Mouse (Mus musculus) spleen, postnatal 14 days (tissue): Measurements from ENCODE around the gene Sh2b3.
"Not testable (repeated sequence)": the region's sequence is repeated elsewhere in the genome, so short reads cannot be mapped to it uniquely, and the experiment has no call there.

Experiments
- DNase-seq, 2 experiments: peaks; one replicate each; pipeline ENCODE4 v3.0.0; 2021 to 2022; ENCODE audit warnings: low spot score in 2 of 2

The Sh2b3 gene

DNA sequence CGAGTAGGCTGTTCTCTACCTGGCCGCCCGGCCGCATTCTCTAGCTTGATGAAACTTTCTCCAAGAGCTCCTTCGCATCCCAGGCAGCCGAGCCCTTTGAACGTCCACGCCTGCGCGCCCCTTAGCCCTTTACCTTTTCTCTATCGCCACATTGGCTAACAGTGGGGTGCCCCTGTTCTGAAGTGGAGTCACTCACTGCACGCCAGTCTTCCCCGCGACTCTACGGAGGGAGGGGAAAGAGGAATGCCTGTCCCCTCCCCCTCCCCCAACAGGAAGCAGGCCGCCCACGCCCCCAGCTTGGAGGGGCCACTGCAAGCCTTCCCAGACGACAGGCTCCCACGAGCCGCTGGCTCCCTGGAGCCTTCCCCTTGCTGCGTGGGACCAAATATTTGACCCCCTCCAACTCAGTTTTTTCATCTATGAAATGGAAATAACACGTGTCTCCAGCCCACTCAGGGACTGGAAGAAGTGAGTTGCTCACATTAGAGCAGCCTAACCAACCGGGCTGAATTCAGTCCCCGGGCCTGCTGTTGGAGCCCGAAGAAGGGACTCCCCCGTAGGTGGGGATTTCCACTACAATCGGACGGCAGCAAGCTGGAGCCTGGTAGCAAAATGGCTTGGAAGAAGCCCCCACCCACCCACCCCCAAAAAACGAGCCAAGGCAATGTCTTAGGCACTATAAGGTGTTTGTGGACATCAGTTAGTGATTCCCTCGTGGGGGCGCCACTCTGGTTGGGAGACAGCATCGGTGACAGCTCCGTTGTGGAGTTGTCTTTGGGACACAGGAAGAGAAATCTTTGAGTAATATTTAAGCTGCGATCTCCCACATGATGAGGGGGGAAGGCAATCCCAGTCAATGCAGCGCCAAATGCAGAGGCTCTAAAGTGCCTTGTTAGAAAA, at the start of gene Sh2b3:
Gene Sh2b3, minus strand, starts transcription at position 206 of the 900 bp plus-strand sequence.
- DNase-seq, result peak in 1 of 2 experiments; percentile 38

DNA sequence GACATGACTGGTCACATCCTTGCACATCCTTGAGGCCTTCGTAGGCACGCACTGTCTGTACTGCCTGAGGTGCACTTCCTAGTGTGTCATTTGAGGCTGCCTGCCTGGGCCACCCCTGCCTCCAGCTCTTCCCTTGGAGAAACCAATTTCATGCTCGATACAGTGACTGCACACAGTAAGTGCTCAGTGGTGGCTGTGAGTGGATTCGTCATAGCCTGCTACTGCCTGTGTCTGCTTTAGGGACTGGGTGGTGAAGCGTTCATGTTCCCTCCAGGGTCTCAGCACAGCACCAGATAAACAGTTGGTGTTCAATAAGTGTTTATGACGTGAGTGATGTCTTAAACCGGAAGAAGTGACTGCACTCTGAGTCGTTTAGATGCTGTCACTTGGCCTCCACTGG, 45.9 kb upstream of the Sh2b3 start:
- no peak for DNase-seq

DNA sequence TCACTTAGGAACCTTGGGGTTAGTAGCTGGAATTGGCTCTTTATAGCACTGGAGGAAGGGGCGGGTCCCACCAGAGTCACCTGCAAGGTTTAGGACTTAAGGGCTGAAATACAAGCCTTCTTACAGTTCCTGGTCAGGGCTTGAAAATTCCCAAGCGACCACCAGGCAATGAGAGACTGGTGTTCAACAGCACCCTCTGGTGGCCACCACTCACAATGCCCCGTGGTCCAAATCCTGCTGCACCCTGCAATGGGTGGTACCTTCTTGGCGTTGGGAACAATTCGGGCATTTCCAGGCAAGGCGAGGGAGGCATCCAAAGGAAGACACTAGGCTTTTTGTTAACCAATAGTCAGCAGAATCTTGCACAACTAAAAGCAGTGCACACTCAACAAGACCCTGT, 41.8 kb upstream of the Sh2b3 start:
- DNase-seq, result peak in 1 of 2 experiments; percentile 33

DNA sequence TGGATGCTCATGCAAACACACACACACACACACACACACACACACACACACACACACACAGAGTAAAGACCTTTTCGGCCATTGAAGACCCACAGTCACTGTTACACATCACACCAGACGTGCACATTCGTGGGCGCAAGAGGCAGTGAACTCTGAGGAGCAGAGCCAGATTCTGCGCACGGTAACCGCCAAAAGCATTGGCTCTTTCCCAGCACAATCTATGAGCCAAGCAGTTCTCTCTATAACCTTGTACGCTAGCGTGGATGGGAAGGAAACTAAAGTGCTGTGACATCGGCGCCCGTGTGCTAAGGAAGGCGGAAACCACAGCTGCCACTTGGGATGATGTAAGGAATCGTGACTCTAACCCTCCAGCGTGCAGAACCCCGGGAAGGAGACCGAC, 41.3 kb upstream of the Sh2b3 start:
- DNase-seq, result no peak

DNA sequence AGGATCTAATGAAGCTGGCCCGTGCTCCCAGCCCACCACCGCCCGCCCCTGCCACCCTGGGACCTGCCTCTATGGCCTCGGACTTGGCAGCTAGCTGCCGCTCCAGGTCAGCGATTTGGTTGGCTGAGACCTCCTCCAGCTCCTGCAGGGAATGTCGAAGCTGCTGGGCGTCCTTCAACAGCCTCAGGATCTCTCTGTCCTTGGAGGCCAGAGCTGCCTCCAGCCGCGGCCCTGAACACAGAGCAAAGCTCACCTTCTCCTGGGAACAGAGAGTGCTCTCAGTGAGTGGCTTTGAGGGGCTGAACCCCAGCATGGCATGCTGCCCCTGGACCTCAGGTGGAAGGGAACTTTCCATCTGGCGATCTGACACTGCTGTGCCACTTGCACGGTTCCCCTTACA, 39.5 kb upstream of the Sh2b3 start:
- no peak for DNase-seq

DNA sequence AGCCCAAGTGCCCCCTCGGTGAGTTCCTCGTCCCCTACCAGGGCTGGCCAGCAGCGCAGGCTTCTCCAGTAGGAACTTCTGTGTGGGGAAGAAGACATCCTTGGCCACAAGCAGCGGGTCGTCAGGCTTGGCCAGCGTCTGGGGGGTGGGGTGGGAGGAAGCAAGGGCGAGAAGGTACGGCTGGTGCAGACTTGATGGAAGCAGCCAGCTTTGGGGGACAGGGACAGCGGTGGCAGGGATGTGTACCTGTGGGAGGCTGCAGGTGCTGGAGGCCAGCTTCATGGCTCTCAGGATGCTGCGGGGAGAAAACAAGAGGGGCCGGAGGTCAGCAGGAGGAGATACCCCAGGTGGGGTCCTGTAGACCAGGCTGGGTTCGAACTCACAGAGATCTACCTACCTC, 37.6 kb upstream of the Sh2b3 start:
- DNase-seq, result no peak

DNA sequence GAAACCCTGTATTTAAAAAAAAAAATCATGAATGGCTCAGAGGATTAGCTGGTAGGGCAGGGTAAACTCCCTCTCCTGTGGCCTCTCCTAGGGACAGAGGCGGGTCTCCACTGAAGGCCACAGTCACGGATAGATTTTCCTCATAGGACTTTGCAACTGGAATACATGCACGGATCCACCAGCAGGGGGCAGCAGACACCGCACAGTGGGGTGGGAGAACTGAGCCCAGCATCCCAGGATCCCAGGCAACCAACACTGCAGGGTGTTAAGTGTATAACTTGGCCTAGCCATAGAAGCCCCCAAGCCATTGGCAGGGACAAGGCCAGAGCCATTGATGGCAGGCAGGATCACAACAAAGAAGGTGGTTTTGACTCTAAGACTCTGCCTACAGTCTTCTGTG, 34.7 kb upstream of the Sh2b3 start:
- peak; percentile 29 to 52 for DNase-seq

DNA sequence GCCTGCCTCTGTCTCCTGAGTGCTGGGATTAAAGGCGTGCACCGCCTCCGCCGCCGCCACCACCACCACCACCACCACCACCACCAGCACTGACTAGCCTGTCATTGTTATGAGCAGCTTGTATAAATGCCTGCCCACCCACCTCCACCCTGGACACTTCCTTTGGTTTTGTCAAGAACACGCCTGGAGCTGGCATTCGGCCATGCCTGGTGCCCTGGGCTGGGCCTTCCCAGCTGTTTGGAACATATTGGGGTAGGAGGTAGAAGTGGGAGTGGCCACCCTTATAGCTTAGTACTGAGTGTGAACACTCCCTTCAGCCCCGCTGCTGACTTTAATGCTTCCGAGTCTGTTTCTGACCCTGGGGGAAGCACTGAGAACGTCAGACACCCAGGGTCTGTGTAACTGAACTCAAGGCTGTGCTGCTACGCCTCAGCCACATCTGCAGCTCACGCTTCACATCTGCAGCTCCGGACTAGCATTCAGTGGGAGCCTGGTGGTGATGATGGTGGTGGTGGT, 34.1 kb upstream of the Sh2b3 start:
- no peak for DNase-seq

DNA sequence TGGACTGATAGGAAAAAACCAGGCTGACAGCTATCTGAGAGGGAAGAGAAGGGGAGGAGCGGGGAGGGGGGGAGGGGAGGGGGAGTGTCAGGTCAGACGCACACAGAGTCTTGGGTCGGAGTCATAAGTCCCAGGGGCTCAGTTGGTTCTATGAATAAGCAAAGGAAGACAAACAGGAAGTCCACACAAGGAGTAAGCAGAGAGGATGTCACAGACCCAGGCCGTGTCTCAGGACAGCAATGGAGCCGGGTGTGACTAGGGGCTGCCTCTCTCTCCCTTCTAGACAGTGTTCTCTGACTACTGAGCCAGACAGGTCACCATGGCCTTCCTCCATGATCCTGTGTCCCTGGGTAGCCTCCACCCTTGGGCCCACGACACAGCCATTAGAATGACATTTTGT, 33.4 kb upstream of the Sh2b3 start:
- DNase-seq, result no peak

DNA sequence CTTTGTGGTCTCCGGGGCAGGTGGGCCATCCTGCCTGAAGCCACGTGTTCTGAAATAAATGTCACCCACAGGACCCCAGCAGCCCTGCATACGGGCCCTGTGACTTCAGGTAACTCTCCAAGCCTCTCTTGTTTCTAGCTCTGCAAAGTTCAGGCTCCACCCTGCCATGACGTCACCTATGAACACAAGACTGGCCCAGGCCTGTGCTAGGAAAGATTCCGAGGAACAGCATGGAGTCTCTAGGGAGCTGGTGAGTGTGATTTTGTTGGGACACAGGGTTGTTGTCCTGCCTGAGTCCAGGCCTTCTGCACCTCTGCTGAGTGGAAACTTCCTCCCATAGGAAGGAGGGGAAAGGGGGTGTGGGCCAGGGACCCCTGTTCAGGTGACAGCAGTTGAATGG, 30.5 kb upstream of the Sh2b3 start:
- no peak for DNase-seq

DNA sequence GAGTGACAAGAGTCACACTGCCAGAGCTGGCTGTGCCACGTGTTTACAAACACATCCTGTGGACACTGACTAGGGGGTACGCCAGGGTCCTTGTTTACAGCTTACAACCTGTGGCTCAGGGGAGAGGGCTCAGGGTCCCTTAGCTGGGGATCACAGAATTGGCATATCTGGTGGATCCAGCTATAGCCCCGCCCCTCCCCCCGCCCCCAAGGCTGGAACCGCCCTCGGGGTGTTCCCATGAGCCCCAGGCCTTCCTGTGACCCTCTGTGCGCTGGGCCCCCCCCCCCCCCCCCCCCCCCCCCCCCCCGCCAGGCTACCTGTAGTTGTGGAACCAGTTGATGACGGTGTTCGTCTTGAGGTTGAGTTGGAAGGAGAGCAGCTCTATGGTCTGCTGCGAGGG, 26.9 kb upstream of the Sh2b3 start:
- DNase-seq, result no peak

DNA sequence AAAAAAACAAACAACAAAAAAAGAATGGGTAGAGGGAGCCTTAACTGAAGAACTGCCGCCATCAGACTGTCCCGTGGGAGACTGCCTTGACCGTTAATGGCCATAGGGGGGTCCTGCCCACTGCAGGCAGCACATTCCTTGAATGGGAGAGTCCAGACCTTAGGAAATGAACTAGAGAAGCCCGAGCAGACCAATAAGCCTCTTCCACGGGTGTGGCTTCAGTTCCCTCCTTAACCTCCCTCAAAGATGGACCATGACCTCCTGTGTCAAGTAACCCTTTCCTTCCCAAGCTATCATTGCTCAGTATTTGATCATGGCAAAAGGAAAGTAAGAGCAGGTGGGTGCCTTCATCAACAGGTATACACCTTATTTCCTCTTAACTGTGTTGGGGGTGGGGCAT, 24.5 kb upstream of the Sh2b3 start:
- no peak for DNase-seq

DNA sequence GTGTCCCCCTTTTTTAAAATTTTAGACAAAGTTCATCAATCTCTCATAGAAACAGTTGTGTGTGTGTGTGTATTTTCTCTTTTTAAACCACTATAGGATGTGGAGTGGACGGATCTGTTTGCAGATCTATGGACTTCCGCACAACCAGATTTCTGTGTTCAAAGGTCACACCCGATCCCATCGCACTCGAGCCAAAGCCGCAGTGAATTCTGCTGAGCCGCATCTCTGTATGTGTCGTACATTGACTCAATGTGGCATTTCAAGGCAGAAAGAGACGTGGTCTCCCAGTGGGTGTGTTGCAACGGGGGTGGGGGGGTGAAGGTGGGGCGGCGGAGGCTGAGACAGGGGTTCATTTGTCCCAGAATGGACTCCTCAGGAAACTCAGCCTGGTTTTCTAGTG, 21.0 kb upstream of the Sh2b3 start:
- DNase-seq, result no peak

DNA sequence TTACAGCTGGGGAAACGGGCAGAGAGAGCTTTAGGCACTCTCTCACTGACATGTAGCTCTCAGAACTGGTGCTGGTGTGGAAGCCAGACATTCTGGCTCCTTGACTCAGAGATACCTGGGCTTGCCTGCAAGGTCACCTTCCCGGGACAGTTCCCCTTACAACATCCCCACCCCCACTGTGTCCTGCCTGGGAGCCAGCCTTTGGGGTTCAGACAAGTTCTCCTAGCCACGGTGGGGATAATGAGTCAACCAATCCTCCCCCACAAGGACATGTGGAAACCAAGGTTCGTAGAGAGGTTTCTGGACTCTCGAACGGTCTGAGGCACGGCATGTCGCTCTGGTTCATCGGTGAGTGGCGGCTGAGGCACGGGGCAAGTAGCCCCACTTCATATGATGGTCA, 19.3 kb upstream of the Sh2b3 start:
- no peak for DNase-seq

DNA sequence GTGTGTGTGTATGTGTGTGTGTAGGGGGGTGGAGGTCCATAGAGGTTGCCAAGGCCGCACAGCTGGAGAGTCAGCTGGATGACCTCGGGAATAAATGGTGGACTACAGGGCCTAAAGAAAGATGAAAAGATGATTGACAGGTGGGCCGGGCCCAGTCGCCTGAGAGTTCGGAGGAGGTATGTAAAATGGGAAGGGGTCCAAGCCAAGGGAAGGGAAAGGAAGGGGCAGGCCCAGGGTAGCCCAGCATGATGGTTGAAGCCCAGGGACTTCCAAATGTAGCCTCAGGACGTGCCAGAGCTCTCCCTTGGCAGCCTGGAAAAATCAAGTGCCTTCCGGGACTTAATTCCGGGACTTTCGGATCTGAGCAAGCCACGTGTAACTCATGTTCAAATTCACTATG, 17.3 kb upstream of the Sh2b3 start:
- no peak for DNase-seq

DNA sequence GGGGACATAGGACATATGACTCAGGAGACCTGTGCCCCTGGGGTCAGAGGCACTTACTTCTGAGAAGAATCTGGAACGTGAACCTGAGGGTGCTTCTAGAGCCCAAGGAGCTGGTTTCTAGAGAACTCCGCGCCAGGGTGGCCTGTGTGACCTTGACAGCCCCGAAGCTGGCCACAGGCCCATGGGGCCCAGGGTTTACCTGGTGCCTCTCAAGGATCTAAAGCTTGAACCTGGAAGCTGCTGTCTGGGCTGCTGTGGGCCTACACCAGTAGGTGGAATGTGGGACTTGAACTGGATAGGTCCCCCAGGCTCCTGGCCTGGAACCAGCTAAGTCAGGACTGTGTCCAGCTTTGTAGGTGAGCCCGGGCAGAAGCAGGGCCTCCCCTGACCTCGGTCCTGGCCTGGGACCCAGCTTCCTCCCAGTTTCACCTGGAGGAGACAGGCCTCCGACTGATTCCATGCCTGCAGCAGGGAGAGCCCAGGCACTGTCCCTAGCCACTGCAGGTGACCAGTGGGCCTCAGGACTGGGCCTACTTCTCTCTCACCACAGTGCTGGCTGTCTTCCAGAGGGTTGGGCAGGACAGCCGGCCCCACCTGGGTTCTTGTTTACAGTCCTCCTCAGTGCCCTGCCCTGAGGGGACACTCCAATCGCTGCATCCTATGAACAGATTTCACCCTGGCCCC, 16.1 kb upstream of the Sh2b3 start:
- DNase-seq, result no peak

DNA sequence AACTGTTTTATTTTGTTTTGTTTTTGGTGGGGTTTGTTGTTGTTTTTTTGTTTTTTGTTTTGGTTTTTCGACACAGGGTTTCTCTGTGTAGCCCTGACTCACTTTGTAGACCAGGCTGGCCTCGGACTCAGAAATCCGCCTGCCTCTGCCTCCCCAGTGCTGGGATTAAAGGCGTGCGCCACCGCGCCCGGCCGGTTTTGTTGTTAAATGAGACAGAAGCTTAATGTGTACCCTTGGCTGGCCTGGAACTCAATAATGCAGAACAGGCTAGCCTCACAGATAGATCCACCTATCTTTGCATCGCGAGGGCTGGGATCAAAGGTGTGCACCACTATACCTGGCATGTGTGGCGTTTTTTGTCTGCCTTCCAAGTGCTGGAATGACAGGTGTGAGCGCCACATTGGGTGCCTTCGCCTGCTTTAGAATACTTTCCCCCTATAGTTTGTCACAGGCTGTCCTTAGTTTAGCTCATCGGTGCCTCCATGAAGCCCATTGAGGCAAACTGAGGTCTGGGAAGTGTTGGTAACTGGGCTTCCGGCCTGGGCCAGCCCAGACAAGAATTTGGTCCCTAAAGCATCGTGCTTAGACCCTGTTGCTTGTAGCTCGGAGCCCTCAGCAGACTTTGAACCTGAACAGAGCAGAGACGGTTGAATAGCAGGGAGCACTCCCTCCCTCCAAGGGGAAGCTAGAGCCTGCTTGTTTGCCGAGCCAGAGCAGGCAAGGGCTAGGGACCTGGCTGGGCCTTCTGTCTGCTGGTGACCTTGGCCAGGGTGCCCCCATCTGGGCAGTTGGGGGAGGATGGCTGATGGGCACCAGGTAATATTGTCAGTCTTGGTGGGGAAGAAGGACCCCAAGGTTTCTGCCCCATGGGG, 12.3 kb upstream of the Sh2b3 start:
- no peak for DNase-seq

DNA sequence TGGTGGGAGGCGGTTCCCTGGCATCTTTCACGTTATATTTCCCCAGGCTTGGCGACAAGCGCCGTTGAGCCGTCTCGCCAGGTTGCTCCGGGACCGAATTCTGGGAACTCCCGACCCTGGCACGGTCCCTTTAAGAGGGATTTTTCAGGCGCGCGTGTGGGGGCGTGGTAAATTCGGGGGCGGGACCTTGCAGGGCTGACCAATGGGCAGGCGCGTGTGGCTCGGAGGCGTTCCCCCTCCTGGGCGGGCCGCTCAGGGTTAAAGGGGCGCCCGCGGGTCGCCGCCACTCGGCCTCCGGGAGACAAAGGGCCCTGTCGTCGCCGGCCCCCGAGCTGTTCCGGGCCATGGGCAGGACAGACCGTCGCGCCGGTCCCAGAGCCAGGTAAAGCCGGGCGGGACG, 11.3 kb upstream of the Sh2b3 start, which contains the start of gene Pheta1:
Gene Pheta1, plus strand, starts transcription at position 242 of the 400 bp plus-strand sequence.
- peak; percentile 81 to 87 for DNase-seq

DNA sequence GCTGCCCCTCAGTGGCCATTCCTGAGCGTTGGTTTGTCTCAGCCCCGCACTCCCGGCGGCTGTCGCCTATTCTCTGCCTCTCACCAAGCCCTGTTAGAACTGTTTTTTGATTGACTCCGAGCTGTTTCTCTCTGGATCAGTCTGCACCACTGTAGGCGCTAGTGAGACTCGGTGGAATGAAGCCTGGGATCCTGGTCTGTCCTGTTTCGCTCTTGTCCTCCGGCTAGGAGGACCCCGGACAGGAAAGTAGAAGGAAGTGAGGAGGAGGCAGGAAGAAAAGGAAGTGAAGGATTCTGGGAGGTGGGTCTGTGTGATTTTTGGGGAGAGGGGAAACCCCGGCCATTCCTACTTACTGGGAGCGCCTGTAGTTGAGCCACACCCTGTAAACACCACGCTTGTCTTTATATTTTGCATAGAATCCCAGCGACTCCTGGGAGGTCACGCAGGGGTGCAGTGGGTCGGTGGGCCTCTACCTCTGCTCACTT, 10.6 kb upstream of the Sh2b3 start:
- DNase-seq, result no peak

DNA sequence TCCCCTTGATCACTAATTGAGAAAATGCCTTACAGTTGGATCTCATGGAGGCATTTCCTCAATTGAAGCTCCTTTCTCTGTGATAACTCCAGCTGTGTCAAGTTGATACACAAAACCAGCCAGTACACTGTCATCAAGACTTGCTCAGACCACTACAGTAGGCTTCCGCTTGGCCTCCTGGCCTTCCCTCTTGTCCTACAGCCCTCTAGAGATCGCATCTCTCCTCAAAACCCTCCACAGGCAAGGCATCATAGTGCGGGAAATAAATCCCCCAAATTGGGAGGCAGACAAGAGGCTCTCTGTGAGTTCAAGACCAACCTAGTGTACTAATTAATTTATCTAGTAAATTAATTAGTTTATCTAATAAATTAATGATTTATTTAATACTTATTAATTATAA, 9.8 kb upstream of the Sh2b3 start:
- not testable (repeated sequence) for DNase-seq

DNA sequence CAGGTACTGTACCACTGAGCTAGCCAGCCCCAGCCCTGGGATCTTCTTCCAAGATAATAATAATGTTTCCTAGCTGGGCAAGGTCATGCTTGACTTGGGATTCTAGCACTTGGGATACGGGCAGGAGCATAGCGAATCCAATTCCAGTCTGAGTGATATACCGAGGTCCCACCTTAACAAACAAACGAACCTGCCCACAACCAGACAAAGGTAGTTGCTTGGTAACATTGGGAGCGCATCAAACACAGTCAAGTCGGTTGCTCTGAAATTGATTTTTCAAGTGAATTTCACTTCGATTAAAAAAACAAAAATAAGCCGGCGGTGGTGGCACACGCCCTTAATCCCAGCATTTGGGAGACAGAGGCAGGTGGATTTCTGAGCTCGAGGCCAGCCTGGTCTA, 8.9 kb upstream of the Sh2b3 start:
- no peak for DNase-seq

DNA sequence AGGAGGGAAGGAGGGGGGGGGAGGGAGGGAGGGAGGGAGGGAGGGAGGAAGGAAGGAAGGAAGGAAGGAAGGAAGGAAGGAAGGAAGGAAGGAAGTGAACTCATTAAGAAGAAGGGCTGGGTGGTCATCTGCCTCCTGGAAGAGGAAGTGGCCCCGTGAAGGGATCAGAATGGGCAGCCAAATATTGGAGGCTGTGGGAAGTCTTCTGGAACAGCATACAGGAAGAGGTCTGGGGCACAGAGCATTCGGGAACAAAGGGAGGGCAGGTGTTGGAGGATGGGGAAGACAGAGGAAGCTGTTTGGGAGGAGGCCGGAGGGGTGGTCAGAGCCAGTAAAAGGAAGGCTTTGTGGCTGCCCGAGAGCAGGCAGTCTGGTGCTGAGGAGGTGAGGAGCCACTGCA, 7.9 kb upstream of the Sh2b3 start:
- no peak for DNase-seq
